Mouse (Mus musculus) hematopoietic stem cell, adult 5-6 weeks (primary cell): Measurements from ENCODE around the gene Angptl8. TPM values are rescaled to one million over a fixed set of nuclear protein-coding genes. Genes with fewer than 3 reads are reported as not detected.
"Not testable (repeated sequence)": the region's sequence is repeated elsewhere in the genome, so short reads cannot be mapped to it uniquely, and the experiment has no call there.

Experiments
- ATAC-seq, 2 experiments: fragments of 125-278 bp in 1 of 2; replicated peaks in 1 of 2; 2 replicates each; pipeline ENCODE4 v1.8.0; 2016 to 2017; ENCODE audit warnings: inconsistent platforms in 2 of 2, mild to moderate bottlenecking in 2 of 2, moderate number of reproducible peaks in 2 of 2, low read depth in 1 of 2, moderate TSS enrichment in 1 of 2; ENCODE audit not compliant: low FRiP score in 2 of 2, poor library complexity in 2 of 2, severe bottlenecking in 2 of 2, insufficient read depth in 1 of 2, low TSS enrichment in 1 of 2
- total RNA-seq: library from RNA; stranded (forward); fragments of 172-1452, 232-1000 nt; gene quantifications from 2 replicates; pipeline ENCODE4 v1.2.3, GENCODE M21; 2017

The Angptl8 gene
- not detected in 2 replicates for total RNA-seq

DNA sequence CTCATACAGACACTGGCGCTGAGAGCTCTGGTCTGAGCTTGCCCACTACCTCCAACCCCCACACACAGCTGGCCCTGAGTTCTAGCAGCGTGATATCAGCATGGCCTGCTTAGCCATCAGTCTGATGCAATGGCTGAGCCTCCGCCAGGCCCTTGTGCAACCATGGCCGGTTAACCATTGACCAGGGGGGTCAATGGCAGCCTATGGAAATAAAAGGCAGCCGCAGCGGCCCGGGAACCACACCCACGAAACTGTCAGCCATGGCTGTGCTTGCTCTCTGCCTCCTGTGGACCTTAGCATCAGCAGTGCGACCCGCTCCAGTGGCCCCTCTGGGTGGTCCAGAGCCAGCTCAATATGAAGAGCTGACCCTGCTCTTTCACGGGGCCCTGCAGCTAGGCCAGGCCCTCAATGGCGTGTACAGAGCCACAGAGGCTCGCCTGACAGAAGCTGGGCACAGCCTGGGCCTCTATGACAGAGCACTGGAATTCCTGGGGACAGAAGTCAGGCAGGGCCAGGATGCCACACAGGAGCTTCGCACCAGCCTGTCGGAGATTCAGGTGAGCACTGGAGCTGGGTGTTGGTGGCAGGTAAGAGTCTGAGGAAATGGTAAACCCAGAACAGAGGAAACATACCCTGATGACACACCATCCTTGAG lies at the start of gene Angptl8:
Gene Angptl8, plus strand, starts transcription at position 253 of the 655 bp plus-strand sequence.
- peak in 1 of 2 experiments; percentile 12; a peak in 1 of 4 replicates for ATAC-seq

DNA sequence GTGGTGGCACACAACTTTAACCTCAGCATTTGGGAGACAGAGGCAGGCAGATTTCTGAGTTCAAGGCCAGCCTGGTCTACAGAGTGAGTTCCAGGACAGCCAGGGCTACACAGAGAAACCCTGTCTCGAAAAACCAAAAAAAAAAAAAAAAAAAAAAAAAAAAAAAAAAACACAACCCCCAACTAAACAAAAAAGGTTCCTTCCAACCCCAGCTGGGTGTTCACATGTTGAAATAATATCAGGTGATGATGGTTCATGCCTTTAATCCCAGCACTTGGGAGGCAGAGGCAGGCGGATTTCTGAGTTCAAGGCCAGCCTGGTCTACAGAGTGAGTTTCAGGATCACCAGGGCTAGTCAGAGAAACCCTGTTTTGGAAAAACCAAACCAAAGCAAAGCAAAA lies 49.0 kb upstream of the Angptl8 start:
- ATAC-seq: not testable (repeated sequence)

DNA sequence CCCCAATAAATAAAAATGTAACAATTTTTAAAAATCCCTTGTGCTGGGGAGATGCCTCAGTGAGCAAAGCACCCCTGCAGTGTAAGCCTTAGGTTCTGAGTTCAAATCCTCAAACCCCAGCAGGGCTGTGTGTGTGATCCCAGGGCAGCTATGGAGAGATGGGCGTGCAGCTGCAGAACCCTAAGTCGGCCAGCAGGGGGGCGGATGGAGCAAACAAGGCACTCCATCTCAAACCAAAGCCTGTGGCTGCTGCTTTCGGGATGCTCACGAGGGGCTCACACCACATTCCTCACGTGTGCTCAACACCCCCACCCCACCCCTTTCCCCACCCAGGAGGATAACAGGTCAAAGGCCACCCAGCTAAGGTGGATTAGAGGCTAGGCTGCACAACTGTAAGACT lies 48.4 kb upstream of the Angptl8 start:
- peak; percentile 76 to 89; a peak in 3 of 4 replicates for ATAC-seq

DNA sequence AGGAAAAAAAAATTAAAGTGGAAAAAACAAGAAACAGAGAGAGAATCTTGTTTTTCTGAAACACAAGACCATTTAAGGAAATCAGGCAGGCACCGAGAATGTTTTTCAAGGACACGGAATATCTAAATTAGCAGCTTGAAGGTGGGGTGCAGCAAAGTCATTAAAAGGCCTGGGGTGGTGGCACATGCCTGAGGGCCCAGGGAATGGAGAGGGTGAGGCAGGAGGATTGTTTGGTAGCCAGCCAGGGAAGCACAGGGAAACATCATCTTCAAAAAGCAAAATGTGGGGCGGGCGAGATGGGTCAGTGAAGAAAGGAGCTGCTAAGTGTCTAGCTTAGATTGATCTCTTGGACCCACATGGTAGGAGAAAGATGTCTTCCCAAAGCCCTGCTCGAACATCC lies 47.7 kb upstream of the Angptl8 start:
- no peak for ATAC-seq

DNA sequence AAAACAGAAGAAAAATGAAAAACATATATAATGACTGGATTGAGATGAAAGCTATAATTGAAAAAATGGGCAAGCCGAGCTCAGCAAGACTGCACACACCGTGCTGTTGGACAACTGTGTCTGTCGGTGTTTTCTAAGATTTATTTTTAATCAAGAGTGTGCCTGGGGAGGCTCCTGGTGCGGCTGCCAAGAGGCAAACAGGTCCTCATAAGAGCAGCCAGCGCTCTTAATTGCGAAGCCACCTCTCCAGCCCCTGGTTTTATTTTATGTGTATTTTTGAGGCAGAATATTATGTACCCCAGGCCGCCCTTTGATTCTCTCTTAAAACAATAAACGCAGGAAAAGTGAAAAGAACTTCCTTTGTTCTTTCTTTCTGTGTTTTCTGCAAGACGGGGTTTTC lies 47.1 kb upstream of the Angptl8 start:
- ATAC-seq: no peak

DNA sequence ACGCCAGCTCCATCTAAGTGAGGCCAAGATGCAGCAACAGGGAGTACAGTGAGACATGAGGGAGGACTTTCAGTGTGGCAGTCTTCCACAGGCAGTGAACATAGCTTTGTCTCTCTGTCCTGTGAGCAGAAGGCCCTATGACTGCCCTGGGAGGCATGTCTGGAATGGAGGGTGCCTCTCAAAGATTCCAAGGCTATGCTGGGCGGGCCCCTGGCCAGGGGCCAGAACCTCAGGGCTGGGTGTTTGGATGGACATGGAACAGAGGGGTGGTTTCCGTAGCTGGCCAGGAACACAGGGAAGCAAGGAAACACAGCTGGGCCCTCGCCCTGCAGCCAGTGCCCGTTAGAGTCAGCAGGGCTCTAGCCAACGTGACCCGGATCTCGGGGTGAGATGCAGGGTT lies 43.4 kb upstream of the Angptl8 start:
- no peak for ATAC-seq

DNA sequence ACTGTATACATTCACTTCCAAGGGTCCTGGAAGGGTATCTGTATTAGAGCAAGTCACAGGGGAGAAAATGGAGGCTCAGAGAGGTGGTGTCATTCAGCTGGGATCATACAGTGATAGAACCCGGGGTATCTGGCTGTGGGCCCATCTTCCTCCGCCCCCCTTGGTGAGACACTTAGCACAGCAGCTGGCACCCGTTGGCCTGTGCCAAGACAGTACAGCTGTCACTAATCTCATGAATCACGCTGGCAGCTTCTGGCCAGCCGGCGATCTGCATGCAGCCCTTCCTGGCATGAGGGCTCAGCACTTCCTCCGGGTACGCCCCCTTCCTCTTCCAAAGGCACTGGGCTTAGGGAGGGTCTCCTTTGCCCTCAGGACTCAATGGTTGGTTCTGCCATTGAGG lies 42.7 kb upstream of the Angptl8 start:
- peak; percentile 56 to 58; a peak in 3 of 4 replicates for ATAC-seq

DNA sequence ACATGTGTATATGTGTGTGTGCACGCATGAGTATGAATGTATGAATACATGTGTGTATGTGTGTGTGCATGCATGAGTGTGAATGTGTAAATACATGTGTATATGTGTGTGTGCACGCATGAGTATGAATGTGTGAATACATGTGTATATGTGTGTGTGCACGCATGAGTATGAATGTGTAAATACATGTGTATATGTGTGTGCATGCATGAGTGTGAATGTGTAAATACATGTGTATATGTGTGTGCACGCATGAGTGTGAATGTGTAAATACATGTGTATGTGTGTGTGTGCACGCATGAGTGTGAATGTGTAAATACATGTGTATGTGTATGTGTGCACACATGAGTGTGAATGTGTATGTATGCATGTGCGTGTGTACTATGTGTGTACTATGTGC lies 41.8 kb upstream of the Angptl8 start:
- ATAC-seq: not testable (repeated sequence)

DNA sequence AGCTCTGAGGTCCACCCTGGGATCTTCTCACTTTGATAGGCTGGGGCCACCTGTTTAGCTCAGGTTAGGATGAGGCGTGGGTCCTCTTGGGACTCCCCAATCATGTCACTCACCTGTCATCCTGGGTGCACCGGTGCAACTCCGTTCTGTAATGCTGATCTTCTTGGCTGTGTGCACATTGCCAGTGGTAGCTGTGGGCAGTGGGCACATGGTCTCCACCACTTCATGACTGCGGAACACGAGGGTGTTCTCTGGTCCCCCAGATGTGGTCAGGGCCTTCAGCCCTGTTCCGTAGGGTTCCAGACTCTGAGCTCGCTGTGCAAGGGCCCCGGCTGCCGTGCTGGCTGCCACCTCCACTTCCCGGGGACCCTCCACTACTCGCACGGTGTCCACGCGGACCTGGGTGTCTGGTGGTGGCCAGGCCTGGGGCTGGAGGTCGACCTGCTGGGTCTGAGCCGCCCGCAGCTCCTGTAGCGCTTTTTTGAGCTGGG lies 40.9 kb upstream of the Angptl8 start:
- no peak for ATAC-seq

DNA sequence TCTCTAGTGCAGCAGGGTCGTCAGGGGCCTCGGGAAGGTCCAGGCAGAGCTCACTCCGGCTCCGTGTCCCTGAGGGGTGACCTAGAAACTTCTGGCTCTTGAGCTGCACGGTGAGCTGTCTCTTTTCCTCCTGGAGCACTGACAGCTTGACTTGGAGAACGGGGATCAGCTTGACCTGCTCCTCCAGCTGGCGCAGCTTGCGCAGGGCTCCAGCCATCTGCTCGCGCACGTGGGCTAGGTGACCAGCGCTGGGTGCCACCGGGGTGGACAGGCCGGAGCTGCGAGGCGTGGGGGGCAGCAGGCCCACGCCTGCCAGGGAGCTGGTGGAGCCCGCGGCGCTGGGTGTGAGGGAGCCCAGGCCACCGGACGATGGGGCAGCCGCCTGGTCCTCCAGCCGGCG lies 40.4 kb upstream of the Angptl8 start:
- no peak for ATAC-seq

- ATAC-seq: no peak
These were observed 39.7 kb upstream of the Angptl8 start for GRCm38 (mm10) chr9:21795579-21795978.

DNA sequence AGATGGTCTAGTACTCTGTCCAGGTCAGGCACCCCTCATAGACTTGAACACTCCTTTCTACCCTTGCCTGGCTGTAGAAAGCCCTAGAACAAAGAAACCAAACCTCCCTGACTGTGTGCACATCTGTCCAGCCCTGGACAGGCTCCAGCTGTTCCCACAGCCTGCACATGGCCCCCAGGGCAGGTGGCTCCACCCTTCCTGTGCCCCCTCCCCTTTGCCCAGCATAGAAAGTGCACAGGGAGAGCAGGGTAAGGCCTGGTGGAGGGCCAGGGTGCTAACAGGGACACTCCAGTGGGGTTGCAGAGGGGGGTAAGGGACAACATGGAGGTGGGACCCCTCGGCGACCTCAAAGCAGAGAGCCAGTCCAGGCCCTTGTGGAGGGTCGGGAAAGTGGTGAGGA lies 39.1 kb upstream of the Angptl8 start:
- no peak for ATAC-seq

- ATAC-seq: no peak
These were observed 38.4 kb upstream of the Angptl8 start for GRCm38 (mm10) chr9:21796919-21797318.

DNA sequence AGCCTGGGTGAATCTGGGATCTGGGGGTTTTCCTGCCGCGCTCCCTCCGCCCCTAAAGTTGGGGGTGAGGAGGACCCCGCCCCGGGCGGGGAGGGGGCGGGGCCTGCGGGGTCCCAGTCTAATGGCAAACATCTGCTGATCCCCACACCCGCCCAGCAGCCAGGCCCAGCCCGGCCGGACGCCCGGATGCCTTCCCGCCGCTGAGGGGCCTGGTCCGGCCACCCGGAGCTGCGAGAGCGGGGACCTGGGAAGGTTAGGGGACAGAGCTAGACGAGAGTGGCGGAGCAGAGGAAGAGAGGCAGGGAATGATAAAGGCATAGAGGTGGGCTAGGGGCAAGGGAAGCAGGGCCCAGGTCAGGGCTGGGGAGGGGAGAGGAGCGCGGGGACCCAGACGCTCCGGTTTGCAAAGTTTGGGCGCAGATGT lies 37.4 kb upstream of the Angptl8 start:
- ATAC-seq: peak in 1 of 2 experiments; percentile 15; a peak in 1 of 4 replicates

GRCm38 (mm10) chr9:21798345-21799009 lies 36.8 kb upstream of the Angptl8 start, which contains the start of gene Kank2:
Gene Kank2 (minus strand): TSS chr9:21798744.
- peak; percentile 73 to 76 for ATAC-seq

DNA sequence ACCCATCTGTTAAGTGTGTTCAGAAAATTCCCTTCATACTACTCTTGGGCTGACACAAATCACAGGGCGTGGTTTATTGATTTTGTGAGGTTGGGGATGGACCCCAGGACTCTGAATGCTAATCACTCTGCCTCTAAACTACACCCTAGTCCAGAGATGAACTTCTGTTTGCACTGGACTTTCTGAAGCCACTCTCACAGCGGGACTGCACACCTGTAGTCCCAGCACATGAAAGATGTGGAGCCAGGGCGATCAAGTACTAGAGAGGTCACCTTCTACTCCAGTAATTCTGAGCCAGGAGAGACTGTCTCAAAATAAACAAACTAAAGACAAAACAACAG lies 36.3 kb upstream of the Angptl8 start:
- ATAC-seq: no peak

DNA sequence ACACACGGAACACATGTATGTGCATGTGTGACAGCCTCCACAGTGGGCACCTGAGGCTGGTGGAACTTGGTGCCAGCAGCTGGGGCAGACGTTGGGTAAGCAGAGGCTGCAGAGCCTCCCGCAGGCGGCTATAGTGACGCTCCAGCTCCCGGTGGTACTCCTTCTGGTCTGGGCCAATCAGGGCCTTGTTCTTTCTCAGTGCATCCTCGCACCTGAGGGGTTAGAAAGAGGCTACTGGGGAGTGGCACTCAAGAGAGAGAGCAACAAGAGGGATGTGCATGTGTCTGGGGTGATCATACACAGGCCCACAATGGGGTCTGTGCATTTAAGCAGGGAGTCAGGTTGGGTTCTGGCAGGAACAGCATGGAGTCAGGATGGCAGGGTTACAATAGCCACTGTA lies 34.2 kb upstream of the Angptl8 start:
- ATAC-seq: no peak

GRCm38 (mm10) chr9:21801591-21801990 lies 33.7 kb upstream of the Angptl8 start:
- no peak for ATAC-seq
